Mouse (Mus musculus) heart, postnatal 0 days (tissue): ENCODE results near the gene Ccdc167. TPM values are rescaled to one million over a fixed set of nuclear protein-coding genes. Genes with fewer than 3 reads are reported as not detected.

Source experiments
- ATAC-seq: fragments of 200-750 bp; cut with Nextera tagmentation; 2 replicates; pipeline ENCODE4 v1.8.0; 2017; ENCODE audit warnings: low read depth, moderate number of reproducible peaks, moderate library complexity; ENCODE audit not compliant: insufficient read depth
- DNase-seq: peaks from one replicate; pipeline ENCODE4 v3.0.0-alpha.2; 2016; ENCODE audit warnings: low spot score
- H3K27ac ChIP-seq: fragments of 300-500 bp; sonication (generic); 2 replicates; pipeline ENCODE4 v1.5.1; 2014; ENCODE audit warnings: low read depth, mild to moderate bottlenecking
- H3K27me3 ChIP-seq: fragments of 300-500 bp; sonication (generic); 2 replicates; pipeline ENCODE4 v1.6.1; 2014; ENCODE audit warnings: low read length, mixed read lengths; ENCODE audit not compliant: control insufficient read depth, insufficient read depth
- H3K36me3 ChIP-seq: fragments of 300-500 bp; sonication (generic); replicated peaks from 2 replicates; pipeline ENCODE4 v1.6.1; 2014; ENCODE audit warnings: low read length, mixed read lengths; ENCODE audit not compliant: control insufficient read depth, insufficient read depth
- H3K4me1 ChIP-seq: fragments of 300-500 bp; sonication (generic); 2 replicates; pipeline ENCODE4 v1.6.1; 2014; ENCODE audit warnings: antibody characterized with exemption; ENCODE audit not compliant: control insufficient read depth, insufficient read depth
- H3K4me2 ChIP-seq: fragments of 300-500 bp; sonication (generic); 2 replicates; pipeline ENCODE4 v1.6.1; 2014; ENCODE audit warnings: low read depth, mild to moderate bottlenecking, low read length, moderate library complexity
- H3K4me3 ChIP-seq: fragments of 300-500 bp; sonication (generic); 2 replicates; pipeline ENCODE4 v1.5.1; 2014; ENCODE audit warnings: low read depth, low read length
- H3K9ac ChIP-seq: fragments of 300-500 bp; sonication (generic); replicated peaks from 2 replicates; pipeline ENCODE4 v1.6.1; 2014; ENCODE audit warnings: low read depth, low read length, mixed read lengths
- H3K9me3 ChIP-seq: fragments of 300-500 bp; sonication (generic); replicated peaks from 2 replicates; pipeline ENCODE4 v1.6.1; 2016; ENCODE audit warnings: low read length; ENCODE audit not compliant: control insufficient read depth
- CTCF ChIP-seq: IDR thresholded peaks from 2 replicates; pipeline ENCODE4 v1.5.1; 2016; ENCODE audit warnings: antibody characterized with exemption, control low read depth, low read depth
- EP300 ChIP-seq: IDR thresholded peaks from 2 replicates; pipeline ENCODE4 v1.6.1; 2016; ENCODE audit warnings: antibody characterized with exemption, low read depth
- WGBS: fragments of 180-500 bp; shearing (Covaris S2); extraction: QIAGEN DNeasy Blood & Tissue Kit; methylation state at CpG from one replicate; pipeline ENCODE4 v1.1.7; 2014; 5-methylcytosine and 5-hydroxymethylcytosine counted together
- polyA plus RNA-seq: library from polyadenylated mRNA; unstranded; fragments of >200 nt; fragmentation: Nextera tagmentation; extraction: Ambion mirVana; gene quantifications from 2 replicates; pipeline ENCODE4 v1.2.1, GENCODE M21; 2015
- total RNA-seq: library from RNA; depleted of rRNA; stranded (reverse); fragments of >200 nt; gene quantifications from 2 replicates; pipeline ENCODE4 v1.2.3, GENCODE M21; 2014; ENCODE audit warnings: low replicate concordance

Gene Ccdc167
- total and polyA plus RNA-seq, 2 experiments from 2014 or later: 6.4 to 8.2 TPM

- H3K9ac ChIP-seq: no peak overlapping the region
- DNase-seq: no peak
- WGBS: 76% methylated on average over 10 of the region's 10 CpGs
Observed at GRCm38 (mm10) chr17:29668051-29668986, 48.5 kb downstream of the Ccdc167 start.

DNA sequence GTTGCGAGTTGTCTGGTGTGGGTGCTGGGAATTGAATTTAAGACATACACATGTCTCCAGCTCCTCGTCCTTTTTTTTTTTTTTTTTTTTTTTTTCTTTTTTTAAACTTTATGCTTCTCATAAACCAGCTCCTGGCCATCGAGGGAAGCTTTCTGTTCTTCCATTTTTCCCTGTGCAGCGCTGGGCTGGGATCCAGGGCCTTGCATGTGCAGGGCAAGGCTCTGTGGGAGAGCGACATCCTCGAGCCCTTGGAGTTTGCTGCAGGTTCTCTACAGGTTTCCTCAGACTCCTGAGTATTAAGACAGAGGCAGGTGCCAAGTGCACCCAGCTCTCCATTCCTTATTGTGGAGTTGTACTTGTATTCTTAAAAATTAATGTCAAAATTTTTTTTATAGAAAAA, 54.7 kb downstream of the Ccdc167 start:
- Histone ChIP-seq H3K27me3 (no peaks in the 10 kb centered on the region), H3K9me3 (no peaks in the 10 kb centered on the region), H3K9ac (no peak overlapping the region), H3K36me3 (peaks cover 29% of the 10 kb centered on the region), H3K4me2 (no peak overlapping the region), H3K4me3 (no peak overlapping the region), H3K4me1 (peaks cover 9% of the 10 kb centered on the region), H3K27ac (no peak overlapping the region)
- ATAC-seq (no peak), DNase-seq (no peak)
- 84% methylated on average over 6 of the region's 6 CpGs for WGBS
- TF ChIP-seq EP300: no peak
- TF ChIP-seq CTCF: no peak

More at GRCm38 (mm10) chr17:29668051-29668986, 48.5 kb downstream of the Ccdc167 start:
- Histone ChIP-seq H3K27me3 (no peaks in the 10 kb centered on the region), H3K4me3 (no peak overlapping the region), H3K36me3 (peaks cover 51% of the 10 kb centered on the region), H3K4me2 (no peak overlapping the region), H3K9me3 (no peaks in the 10 kb centered on the region), H3K27ac (no peak overlapping the region), H3K4me1 (no peaks in the 10 kb centered on the region)
- TF ChIP-seq EP300 (no peak), CTCF (no peak)
- ATAC-seq: no peak

GRCm38 (mm10) chr17:29660762-29661391, 56.0 kb downstream of the Ccdc167 start:
- peak; percentile 59 for ATAC-seq

DNA sequence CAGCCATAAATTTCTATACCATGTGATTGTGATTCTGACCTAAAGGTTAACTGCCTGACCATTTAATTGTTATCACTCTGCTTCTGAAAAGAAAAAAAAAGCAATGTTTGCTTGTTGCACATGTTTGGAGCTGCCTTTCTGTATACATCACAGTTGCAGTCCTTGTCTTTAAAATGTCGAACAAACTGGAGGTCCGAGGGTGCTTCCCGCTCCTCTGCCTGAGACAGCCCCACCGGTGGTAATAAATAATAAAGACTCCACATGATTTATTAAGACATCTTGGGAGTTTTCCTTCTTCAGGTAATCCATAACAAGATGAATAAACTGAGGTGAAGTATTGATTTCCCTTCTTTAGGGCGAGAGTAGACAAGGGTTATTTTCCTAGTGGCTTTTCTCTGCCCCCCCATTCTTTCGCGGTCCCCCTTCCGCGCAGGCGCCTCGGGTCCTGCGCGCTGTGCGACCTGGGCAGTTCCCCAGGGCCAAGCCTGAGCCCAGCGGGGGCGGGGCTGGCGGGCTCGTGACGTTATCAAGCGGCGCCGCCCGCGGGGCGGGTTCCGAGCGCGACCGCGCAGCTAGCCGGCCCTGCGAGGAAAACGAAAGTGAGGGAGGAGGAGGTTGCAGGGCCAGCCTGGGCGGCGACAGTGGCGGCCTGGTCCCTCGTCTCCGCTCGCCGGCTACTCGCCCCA, 56.6 kb downstream of the Ccdc167 start, which contains the start of gene Cmtr1:
Cmtr1 (plus strand) TSS at position 520 of the 686 bp plus-strand sequence.
- H3K4me2 ChIP-seq: peak within 1 kb of the TSS; percentile 85
- TF ChIP-seq EP300 (no peak; the same call in 1 of the 2 replicates), CTCF (no peak)
- H3K9me3 ChIP-seq: no peaks in the 10 kb centered on the region
- peak within 1 kb of the TSS; percentile 98 for H3K4me3 ChIP-seq
- peak within 1 kb of the TSS; percentile 96 for H3K9ac ChIP-seq
- 2% methylated on average over 39 of the region's 41 CpGs for WGBS
- H3K27ac ChIP-seq: peak within 1 kb of the TSS; percentile 97
- DNase-seq: peak; percentile 84
- H3K4me1 ChIP-seq: peaks cover 9% of the 10 kb centered on the region
- ATAC-seq: peak; percentile 99
- H3K36me3 ChIP-seq: peaks cover 12% of the 10 kb centered on the region
- no peaks in the 10 kb centered on the region for H3K27me3 ChIP-seq

More at GRCm38 (mm10) chr17:29660762-29661391, 56.0 kb downstream of the Ccdc167 start:
- Histone ChIP-seq H3K27me3 (no peaks in the 10 kb centered on the region), H3K4me3 (peak overlapping the region; percentile 98), H3K9me3 (no peaks in the 10 kb centered on the region), H3K4me1 (peaks cover 9% of the 10 kb centered on the region), H3K9ac (peak overlapping the region; percentile 96), H3K36me3 (peaks cover 17% of the 10 kb centered on the region), H3K4me2 (peak overlapping the region; percentile 85), H3K27ac (peak overlapping the region; percentile 97)
- peak; percentile 7 for DNase-seq
- TF ChIP-seq CTCF: no peak
- no peak; the same call in 1 of the 2 replicates for TF ChIP-seq EP300
- 1% methylated on average over 41 of the region's 41 CpGs for WGBS

DNA sequence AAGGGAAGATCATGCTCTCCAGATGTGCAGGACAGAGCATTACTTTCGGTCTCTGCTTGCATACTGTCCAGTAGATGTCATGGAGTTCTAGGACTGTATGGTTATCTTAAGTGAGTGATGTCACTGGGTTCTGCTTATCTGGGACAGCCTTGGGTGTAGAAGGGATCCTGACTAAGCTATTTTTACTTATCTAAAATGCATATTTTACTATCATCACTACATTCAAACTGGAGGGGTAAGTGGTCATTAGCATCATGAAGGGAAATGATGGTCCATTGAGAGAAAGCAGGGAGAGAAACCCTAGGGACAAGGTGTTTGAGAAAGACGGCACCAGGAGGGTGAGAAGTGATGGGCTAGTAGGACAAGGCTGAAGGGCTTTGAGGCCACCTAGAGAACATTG, 58.6 kb downstream of the Ccdc167 start:
- DNase-seq: no peak
- WGBS: 27% methylated on average over 2 of the region's 2 CpGs

More for the DNA sequence above, 58.6 kb downstream of the Ccdc167 start:
- no peak overlapping the region for H3K4me2 ChIP-seq
- no peak overlapping the region for H3K4me3 ChIP-seq
- no peak overlapping the region for H3K27ac ChIP-seq
- H3K9ac ChIP-seq: no peak overlapping the region
- H3K9me3 ChIP-seq: no peaks in the 10 kb centered on the region
- TF ChIP-seq EP300: no peak
- no peak for TF ChIP-seq CTCF
- no peak for ATAC-seq
- no peaks in the 10 kb centered on the region for H3K27me3 ChIP-seq
- peaks cover 9% of the 10 kb centered on the region for H3K4me1 ChIP-seq
- H3K36me3 ChIP-seq: no peaks in the 10 kb centered on the region; the same call in 1 of the 2 replicates
